Mouse (Mus musculus): ENCODE data around the gene Foxd3. TPM values are rescaled to one million over a fixed set of nuclear protein-coding genes. Genes with fewer than 3 reads are reported as not detected.
"Not testable (repeated sequence)": the region's sequence is repeated elsewhere in the genome, so short reads cannot be mapped to it uniquely, and the experiment has no call there.

The Foxd3 gene
- 1 to 10 TPM in 1 of 2 experiments, under 1 TPM in 1; 0.40 to 1.1 TPM for total RNA-seq (2021)
- long read RNA-seq, experiment 1, partial matches to known transcripts: 0 of 1 reads
- long read RNA-seq, experiment 1, other reads (novel, unspliced or antisense): 0 of 1 reads
- long read RNA-seq, experiment 2, partial matches to known transcripts: 0 of 1 reads
- long read RNA-seq, experiment 2, other reads (novel, unspliced or antisense): 0 of 1 reads

DNA sequence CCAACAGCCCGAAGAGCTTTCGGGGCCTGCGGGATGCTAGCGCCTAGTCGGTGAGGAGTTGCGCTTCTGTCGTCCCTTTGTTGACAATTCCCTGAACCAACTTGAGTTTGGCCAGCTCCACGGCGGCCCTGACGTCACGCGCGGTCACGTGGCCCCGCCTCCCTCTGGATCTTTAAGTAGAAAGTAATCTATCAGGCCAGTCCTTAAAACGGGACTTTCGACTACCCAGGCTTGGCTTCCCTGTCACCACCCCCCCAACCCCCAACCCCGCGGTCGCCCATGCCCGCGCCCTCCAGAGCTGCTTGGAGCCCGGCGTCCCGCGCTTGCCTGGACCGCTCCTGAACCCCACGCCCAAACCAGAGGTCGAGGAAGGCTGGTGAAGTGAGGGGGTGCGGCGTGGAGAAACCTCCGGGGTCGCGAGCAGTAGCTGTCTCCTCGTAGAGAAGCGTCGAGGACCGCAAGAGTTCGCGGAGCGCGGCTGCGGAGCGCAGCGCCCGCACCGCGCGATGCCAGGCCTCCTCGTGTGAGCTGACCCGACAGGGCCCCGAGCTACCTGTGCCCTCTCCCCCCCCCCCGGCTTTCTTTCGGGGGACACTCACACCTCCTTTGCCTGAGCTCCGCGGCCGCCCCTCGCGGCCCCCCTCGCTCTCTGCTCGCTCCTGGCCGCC, at the start of gene Foxd3:
Gene Foxd3, plus strand, starts transcription at position 363 of the 668 bp plus-strand sequence.
- peak in 1 of 2 experiments; percentile 22 for DNase-seq

DNA sequence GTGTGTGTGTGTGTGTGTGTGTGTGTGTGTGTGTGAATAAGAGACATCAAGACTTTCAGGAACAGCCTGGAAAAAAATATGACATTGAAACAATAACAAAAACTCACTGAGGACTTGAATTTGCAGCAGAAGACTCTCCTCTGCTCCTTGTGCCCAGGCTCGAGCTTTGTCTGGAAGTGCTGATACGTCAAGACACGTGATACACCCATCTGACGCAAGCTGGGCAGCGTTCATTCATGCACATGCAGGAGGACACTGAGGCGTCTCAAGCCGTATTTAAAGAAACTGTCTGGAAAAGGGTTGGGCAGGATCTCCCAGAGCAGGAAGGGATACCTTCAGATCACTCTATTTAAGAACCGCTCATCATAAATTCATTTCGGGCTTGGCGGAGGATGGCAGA, 43.9 kb upstream of the Foxd3 start:
- DNase-seq: no peak

DNA sequence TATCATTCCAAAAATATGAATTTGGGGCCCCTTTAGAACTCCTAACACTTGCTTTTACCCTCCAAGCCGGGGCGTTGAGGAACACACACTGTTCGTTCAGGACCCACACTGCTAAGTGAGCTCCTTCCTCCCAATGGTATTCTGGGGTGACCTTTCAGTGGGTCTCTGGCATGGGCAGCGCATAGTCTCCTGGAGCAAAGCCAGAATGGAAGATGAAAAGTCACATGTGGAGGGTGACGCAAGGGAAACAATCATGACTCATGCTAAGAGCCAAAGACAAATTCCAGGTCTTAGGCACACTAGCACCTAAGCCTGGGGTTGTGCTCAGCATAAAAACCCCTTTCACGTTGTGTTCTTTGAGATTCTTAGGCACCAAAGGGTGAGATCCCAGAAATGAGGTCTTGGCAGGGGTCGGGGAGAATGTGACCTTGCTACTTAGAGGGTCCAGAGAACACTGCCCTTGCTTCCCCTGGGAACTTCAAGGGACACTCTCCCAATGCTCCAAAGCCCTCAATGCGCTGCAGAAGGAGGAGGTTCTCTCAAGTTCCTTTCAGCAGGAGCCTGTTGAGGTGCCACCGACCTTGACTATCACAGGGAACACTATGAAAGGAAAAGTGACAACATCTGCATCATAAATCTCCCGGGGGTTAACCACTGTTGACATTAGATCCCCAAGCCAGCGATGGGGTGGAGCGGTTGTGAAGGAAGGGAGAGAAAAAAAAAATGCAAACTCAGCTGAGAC, 43.3 kb upstream of the Foxd3 start:
- DNase-seq: peak; percentile 6

DNA sequence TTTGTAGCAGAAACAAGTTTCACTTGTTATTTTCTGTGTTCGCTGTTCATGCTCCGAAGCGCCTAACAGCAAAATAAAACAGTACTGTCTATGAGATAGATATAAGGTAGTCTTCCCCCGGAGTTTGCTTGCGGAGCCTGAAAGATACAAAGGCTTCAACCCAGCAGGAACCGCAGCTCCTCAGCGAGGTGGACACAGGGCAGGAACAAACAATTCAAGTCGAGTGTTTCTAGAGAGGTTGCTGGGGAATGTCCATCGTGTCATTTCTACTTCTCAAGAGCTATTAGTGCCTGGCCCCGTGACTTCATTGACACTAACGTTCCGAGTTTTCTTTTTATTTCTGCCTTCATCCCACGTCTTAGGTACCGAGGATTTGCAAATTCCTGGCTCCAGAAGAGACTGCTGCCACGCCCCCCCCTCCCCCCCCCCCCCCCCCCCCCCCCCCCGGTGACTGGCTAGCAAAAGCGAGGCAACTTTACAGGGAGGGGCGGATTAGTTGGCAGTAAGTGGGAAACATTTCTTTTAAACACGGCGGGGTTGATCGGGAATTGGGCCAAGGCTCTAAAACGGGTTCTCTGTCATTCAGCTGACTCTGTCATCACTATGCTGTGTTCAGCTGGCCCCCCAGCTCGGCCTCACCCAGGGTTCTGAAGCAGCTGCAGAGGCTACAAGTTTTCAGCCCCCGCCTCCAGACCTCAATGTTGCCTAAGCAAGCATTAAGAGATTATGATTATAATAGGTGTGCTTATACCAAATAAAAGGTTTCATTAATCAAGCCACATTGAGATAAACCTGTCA, 29.9 kb upstream of the Foxd3 start:
- DNase-seq: no peak

DNA sequence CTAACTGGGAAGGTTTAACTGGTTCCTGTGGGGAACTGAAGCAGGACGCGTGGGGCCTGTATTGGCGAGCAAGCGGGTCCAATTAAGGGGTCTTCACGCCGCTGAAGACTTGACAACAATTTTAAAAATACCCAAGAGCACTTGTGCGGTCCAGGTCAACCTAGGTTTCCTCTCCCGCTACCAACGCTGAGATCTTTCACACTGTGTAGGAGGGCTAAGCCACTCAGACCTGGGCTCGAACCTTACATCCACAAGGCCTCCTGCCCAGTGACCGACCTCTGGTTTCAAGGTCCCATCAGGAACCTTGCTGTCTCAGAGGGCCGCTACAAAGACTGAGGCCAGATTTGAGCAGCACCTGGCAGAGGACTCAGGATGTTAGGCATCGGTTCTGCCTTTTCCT, 29.0 kb upstream of the Foxd3 start:
- no peak for DNase-seq

DNA sequence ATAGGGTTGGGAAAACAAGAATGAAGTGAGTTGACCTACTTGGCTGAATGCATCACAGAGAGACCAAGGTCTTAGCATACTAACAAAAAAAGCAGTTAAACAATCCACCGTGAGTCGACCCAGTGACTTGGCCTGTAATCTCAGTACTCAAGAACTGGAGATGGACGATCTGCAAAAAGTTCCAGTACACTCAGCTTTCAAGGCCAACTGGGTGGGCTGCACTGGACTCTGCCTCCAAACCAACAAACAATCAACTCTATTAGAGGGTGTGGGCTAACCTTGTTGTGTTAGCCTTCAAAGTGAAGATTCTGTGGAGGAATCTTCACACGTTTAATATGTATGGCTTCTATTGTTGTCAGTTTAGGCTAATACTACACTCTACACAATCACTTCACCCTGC, 20.1 kb upstream of the Foxd3 start:
- no peak for DNase-seq

DNA sequence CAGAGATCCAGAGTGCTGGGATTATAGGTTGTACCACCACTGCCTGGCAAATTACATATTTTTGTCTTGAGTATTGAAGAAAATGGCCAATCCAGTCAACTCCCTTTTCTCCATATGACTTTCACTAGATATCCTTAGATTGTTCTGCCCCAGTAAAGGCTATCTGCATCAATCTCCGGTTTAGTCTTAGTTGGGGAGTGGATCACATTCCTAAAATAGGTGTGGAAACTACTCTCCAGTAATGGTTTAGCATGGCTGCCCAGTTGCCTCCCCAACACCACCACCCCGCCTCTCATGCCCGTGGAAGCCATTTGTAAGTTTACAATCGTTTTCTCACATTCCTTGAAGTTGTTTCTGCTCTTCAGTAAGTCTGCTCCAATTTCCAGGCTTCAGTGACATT, 19.4 kb upstream of the Foxd3 start:
- no peak for DNase-seq

DNA sequence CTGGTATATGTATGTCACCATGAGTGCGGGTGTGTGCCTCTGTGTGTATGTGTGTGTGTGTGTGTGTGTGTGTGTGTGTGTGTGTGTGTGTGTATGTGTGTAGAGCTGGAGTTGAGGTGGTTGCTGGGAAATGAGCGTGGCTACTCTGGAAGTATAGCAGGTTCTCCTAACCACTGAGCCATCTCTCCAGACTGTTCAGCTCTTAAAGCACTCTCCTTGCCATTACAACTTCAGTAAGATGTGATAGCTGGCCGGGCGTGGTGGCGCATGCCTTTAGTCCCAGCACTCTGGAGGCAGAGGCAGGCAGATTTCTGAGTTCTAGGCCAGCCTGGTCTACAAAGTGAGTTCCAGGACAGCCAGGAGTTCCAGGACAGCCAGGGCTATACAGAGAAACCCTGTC, 15.5 kb upstream of the Foxd3 start:
- DNase-seq: not testable (repeated sequence)

DNA sequence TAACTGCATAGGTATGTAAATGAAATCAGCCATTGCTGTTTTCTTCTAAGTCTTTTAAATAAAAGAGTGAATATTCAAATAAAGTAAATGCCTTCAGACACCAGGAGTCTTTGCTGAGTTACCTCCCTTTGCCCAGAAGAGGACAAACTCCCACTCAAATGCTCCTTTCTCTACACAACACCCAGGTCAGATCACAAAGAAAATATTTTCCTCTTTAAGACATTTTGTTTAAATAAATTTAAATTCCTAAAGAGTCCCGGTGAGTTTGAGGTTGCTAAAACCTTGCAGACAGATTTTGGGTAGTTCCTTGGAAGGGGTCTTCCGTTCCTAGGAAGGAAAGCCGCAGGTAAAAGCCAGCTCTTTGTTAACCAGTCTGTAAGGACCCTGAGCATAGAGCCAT, 14.2 kb upstream of the Foxd3 start:
- no peak for DNase-seq

DNA sequence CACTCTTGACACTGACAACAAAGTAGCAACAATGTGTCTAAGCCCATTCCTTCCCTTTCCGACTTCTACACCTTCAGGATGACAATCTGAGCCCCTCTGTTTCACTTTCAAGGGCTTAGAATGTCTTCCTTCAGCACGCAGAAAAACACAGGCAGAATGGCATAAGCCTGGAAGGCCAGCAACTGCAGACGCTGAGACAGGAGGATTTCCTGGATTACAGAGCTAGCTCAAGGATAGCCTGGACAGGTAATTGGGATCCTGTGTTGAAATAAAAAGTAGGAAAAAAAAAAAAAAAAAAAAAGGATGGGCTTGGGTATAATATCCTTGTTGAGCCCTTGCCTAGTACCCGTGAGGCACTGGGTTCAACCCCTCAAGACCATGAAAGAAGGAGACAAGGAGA, 10.5 kb upstream of the Foxd3 start:
- DNase-seq: no peak

DNA sequence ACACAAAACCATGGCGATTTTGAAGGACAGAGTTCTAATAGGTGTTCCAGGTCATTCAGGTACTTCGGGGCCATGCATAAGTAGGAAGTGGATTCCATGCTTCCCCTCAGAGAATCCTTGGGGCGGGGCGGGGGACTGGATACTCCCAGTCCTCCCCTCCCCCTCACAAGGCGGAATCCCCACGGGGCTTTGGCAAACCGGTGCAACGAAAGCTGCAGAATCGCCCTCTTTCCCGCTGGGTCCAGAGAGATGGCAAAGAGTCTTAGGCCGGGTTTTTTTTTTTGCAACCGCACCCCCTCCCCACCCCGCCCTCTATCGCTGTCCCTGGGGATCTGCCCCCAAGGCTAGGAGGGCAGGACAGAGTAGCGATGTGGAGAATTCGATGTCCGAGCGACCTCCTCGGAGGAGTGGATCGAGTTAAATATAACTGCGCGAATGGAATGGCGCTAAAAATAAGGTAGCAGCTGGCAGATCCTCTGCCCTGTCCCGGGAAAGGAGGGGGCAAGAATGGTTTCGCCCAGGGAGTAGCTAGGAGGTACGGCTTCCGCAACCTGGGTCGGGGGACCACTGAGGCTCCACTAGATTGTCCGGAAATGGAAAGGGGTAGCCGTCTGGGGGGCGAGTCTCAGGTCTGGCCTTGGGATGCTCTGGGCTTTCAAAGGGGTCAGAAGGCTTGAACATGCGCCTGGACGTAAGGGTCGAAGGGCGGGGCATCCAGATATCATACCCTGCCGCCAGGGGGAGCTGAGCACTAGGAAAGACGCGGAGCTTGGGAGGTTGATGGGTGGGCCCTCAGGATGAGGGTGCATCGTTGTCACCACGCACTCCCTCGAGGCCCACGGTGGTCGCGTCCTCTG, 5.8 kb upstream of the Foxd3 start:
- peak in 1 of 2 experiments; percentile 30 for DNase-seq

DNA sequence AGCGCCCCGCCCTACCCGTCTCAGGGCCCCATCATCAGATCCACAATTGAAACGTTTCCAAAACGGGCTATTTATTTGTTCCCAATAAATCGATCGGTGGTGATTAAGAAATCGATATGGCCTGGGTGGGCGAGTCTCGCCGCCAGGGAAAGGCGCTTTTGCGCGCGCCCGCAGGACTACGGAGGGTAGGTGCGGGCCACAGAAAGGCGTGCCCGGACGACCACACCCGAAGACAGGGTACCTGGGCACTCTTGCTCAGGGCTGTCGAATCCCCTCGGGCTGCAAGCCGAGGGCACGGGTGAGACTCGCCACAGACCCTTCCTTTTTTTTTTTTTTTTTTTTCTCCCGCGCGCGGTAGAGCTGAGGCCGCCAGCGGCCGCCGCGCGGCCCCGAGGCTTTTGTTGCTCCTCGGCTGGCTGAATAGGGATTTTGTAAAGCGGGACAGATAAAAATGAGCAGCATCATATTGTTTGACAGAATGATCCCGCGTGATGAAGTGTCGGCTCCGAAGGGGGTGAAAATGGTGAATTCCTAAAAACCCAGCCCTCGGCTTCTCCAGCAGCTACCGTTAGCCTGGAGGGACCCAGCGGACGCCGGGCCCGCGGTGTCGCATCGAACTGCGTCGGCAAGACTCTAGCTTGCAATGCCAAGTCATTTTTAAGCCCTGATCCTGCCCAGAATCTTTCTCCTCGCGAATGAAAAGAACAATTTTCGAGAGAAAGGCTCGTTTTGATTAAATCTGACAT, 5.0 kb upstream of the Foxd3 start:
- no peak for DNase-seq

DNA sequence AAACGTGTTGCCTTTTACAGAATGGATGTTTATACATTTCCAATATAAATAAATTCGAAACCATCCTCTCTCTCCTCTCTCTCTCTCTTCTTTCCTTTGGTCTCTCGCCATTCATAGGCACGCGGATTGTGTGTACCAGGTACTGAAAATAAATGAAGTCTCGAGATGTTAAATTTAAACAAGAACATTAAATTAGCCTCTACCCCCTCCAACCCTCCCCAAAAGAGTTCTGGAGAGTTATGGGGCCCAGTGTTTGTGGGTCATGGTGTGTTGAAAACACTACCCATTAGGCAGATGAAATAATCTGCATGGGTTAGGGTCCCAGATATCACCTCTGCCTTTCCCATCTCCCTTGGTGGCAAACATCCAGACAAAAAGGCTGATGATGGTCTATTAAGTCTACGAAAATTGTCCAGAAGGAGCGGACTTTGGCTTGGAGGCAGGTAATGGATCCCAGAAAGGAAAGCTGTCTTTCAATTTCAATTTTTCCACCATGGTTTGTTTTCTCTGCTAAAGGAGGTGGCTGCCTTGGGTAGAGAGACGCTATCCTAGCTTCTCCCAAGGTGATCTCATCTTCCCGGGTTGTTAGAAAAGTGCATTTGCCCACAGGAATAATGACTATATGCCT, 4.2 kb upstream of the Foxd3 start:
- DNase-seq: no peak

DNA sequence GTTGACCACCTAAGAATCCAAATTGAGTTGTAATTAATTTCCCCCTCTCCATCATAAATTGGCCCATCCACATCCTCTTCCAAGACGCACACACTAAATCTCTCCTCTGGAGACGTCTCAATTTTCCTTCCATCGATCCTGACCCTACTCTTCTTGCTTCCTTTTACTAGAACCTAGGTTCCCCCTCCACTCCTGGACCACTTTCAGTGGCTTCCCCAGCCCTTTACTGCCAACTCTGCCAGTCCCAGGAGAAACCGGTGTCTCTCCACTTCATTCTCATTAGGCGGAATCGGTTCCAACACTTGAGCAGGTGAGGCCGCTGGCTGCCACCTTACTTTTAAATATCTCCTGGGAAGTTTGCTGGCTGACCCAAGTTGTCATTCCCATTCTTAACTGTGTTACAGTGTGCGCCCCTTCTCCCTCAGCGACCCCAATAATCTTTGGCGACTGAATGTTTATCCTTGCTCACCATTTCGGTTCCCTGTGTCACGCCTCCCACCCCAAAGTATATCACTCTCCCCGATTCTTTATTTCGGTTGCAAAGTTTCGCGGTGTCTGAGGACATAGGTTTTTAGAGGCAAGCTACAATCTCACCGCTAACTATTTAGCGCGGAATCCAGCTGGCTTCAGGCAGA, 3.4 kb upstream of the Foxd3 start:
- no peak for DNase-seq

DNA sequence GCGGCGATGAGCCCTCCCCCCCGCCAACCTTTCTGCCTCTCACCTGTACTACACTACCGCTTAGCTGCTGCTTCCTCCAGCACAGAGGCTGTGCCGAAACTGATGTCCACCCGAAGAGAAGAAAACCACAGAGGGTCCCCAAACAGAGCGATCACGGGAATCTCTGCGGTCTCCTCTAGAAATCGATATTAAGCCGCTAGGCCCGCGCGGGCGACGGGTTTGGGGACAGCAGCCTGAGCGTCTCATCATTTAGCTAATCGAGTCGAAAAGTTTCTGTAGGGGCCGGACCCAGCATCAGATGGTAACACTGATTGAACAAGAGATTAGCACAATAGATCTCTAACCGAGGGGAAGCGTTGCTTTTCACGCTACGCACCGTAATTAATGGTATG, 2.9 kb upstream of the Foxd3 start:
- no peak for DNase-seq

DNA sequence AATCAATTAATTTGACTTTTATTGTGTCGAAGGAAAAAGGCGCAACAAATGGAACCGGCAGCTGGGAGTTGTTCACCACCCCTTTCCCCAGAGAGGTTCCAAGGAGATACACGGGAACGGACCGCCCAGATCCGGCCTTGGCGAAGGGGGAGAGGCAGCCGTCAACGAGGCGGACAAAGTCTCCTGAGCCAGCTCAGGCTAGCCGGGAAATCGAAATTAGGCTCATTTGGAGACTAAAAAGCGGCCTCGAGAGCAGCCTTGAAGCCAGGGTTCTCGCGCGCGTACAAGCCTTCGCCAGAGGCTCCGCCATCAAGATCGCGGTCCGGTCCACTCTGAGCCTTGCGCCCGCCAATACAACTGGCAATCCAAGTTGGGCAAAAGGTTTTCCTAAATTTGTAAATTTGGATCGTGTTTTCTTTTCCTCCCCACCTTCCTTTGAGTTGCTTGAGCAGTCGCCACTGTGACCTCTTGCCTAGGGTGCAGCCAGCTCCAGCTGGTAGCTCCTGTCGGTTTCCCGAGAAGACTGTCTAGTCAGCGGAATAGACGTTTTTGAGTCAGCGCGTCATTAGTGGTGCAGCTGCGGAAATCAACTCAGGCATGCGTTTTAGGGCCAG, 2.4 kb upstream of the Foxd3 start:
- DNase-seq: no peak

DNA sequence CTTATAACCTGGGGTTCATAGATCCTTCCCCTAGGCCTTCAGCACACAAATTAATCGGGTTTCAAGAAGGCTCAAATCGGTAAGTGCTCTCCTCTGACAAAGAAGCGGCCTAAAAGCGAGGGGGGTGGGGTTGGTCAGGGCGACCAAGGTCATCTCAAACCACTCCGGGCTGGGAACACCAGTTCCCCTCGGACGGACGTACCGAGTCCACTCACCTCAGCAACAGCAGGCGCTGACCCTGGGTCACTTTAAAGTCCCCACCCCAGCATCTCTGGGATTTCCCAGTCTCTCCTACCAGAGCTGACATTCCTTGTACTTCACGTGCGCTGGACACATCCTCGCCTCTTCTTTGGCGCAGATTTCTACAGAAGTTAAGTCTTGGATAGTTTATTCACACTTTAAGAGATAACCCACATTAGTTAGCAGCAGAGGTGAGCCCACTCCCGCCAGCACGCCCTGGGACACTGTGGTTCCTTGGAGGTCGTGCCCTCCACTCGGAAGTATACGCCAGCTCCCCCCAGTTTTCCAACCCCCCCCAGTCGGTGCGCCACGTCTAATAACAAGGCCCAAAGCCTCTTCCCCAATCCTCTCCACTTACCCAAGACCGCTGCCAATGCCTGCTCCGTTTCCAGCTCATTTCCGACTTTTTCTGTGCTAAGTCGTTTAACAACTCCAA, 1.3 kb upstream of the Foxd3 start:
- DNase-seq: no peak

DNA sequence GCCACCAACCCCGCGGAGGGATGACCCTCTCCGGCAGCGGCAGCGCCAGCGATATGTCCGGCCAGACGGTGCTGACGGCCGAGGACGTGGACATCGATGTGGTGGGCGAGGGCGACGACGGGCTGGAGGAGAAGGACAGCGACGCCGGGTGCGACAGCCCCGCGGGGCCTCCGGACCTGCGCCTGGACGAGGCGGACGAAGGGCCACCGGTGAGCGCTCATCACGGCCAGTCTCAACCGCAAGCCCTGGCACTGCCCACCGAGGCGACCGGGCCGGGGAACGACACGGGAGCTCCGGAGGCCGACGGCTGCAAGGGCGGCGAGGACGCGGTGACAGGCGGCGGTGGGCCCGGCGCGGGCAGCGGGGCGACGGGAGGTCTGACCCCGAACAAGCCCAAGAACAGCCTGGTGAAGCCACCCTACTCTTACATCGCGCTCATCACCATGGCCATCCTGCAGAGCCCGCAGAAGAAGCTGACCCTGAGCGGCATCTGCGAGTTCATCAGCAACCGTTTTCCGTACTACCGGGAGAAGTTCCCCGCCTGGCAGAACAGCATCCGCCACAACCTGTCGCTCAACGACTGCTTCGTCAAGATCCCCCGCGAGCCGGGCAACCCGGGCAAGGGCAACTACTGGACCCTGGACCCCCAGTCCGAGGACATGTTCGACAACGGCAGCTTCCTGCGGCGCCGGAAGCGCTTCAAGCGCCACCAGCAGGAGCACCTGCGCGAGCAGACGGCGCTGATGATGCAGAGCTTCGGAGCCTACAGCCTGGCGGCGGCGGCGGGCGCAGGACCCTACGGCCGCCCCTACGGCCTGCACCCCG, 718 bp downstream of the Foxd3 start:
- no peak for DNase-seq

Data from adrenal gland, postnatal 36 days (tissue).